Mouse (Mus musculus) cerebellum, adult (tissue): Measurements from ENCODE around the gene Supt16.

Experiments used
- ATAC-seq: cut with Nextera tagmentation; 2 replicates; pipeline ENCODE4 v1.9.2; 2017; ENCODE audit warnings: mild to moderate bottlenecking, moderate library complexity, mixed read lengths; ENCODE audit not compliant: insufficient number of reproducible peaks, low FRiP score, low TSS enrichment

Gene Supt16

DNA sequence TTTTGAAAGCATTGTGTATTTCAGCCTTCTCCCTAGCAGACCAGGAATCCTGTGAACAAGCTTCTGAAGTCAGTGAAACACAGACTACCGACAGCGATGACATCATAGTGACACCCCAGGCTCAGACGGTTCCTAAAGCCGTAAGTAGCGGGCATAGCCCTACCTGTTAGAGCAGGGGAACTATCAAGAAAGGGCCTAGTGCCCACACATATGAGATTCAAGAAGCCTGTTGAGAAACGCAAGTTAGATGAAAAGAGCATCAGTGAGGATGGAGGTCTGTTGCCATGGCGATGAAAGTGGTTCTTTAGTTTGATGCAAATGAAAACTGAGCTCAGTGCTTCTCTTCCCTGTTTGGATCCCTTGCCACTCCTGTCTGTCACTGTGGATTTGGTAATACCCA, 45.0 kb downstream of the Supt16 start:
- ATAC-seq, result no peak

DNA sequence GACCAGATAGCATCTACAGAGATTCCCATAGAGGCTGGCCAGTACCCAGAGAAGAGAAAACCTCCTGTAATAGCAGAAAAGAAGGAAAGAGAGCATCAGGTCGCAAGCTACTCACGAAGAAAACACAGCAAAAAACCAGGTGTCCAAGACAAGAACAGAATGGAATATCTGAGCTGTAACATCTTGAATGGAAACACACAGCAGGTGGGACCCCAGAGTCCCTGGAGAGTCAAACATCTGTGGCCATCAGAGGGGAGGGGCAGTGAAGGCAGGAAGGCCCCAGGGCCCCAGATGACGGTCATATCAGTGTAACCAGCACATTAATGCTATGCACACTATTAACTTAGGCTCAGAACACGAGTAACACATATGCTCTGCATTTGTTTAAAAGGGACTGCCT, 47.3 kb downstream of the Supt16 start:
- ATAC-seq, result no peak

DNA sequence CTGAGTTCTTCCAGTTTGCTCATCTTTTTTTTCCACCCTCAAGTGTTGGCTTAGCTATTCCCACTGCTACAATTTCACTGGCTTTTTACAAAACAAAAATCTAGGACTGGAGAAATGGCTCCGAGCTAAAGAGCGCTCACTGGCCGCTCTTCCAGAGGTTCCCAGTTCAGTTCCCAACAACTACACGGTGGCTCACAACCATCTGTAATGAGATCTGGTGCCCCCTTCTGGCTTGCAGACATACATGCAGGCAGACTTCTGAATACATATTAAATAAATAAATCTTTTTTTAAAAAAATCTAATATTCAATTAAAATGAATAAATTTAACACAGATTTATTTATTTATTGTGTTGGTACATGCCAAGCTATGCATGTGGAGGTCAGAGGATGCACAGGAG, 50.7 kb downstream of the Supt16 start:
- no peak for ATAC-seq

DNA sequence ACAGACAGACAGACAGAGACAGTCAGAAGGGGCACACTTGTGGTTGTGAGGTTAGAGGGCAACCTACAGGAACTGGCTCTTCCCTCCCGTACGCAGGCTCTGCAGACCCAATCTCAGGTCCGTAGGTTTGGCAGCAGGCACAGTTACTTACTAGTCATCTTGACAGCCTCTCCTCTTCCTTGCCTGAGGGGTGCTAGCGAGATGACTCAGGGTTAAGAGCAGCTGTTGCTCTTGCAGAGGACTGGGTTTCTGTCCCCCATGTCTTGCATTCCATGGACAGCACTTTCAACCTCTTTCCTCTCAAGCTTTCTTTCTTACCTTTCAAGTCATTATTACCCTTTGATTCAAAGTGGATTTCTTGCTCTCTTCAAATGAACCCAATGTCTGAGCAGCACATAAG, 53.1 kb downstream of the Supt16 start:
- ATAC-seq, result no peak

DNA sequence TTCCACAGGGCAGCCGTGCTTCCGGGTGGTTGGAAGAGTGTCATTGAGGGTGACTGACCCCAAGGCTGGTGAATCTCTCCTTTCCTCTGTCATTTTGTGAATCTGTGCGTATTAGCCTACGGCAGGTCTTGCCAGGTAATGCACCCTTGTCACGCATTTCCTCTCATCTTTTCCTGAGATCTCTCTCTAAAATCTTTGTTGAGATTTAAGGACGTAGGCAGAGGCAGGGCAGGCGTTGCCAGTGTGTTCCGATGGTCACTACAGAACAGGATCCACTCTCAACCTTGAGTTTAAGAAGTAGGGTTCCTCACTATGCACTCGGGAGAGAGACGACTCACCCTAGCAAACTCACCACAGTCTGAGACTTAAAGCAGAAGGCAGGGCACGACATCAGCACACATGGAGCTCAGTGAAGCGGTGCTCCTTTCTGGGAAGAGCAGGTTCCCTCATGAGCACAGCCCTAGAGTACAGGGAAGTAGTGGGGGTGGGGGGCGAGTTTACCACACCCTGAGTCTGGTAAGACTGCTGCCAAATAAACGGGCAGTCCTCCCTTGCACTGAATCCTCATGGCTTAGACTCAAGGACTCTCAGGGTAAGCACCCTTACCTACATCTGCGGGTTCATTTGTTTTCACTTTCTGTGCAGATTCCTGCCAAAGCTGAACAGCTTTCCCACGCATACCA, 55.6 kb downstream of the Supt16 start:
- ATAC-seq, result no peak

DNA sequence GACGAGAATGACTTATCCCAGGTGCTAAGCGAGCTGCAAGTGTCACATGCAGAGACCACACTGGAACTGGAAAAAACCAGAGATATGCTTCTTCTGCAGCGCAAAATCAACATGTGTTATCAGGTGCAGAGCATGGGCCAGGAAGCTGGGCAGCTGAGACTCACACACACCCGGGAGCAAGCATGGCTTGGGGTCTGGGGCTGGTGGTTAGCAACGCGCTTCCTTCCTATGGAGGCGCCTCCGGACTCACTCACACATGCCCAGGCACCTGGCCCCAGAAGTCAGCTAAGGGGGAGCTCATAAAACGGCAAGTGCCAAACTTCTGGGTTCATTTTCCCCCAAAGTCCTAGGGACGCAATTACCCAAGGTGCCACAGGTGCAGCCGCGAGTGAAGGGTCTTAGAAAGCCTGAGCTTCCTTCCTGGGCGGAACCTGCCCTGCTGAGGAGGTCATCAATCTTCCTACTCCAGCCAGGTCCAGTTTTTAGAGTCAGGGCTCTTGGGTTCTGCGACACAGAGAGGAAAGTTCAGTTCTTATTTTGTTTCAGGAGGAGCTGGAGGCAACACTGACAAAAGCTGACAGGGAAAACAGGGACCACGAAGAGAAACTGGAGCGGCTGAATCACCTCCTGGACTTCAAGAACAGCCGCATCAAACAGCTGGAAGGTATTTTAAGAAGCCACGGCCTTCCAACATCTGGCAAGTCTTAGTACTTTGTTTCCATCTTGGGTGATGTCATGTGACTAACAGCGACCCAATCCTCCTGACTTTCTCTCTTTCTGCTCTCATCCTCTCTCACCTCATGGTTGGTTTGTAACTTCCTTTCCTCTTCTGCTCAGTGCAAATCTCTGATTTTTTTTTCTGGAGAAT, 56.4 kb downstream of the Supt16 start:
- ATAC-seq, result no peak

DNA sequence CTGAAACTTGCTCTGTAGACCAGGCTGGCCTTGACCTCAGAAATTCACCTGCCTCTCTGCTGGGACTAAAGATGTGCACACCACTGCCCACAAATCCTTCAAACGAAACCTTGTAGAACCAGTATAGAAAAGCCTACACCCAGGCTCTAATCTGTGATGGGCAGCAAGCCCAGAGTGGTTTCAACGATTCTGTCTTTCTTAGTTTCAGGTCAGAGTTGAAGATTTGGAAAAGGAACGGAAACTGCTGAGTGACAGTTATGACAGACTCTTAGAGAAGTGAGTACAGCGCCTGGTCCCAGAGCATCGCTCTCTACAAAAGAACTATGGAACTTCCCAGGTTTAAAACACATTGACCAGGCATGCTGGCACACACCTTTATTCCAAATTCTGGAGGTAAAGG, 63.6 kb downstream of the Supt16 start:
- ATAC-seq, result no peak

DNA sequence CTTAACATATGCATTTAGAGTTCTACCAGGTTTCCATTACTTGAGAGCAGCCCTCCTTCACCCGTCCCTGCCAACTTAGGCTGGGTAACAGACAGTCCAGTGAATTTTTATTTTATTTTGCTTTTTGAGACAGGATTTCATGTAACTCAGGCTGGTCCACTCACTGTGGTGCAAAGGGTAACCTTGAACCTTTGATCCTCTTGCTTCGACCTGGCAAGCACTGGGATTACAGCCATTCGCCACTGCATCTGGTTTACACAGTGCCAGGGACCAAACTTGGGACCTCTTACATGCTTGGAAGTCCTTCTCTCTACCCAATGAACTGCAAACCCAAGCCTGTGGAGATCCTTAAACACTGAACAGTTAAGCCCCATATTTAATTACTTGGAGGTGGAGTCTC, 72.6 kb downstream of the Supt16 start:
- ATAC-seq, result no peak

DNA sequence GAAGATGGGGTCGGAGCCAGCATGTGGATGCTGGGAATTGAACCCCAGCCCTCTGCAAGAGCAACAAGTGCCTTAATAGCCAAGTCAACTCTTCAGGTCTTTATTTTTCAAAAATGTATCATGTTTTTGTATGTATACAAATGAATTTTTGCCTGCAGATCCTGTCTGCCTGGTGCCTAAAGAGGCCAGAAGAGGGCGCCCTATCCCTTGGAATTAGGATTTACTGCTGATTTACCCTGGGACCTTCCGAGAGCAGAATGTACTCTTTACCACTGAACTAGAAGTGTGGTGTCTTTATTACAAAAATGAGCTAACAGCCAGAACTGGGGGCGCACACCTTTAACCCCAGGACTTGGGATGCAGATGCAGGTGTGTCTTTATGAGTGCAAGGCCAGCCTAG, 73.3 kb downstream of the Supt16 start:
- no peak for ATAC-seq

DNA sequence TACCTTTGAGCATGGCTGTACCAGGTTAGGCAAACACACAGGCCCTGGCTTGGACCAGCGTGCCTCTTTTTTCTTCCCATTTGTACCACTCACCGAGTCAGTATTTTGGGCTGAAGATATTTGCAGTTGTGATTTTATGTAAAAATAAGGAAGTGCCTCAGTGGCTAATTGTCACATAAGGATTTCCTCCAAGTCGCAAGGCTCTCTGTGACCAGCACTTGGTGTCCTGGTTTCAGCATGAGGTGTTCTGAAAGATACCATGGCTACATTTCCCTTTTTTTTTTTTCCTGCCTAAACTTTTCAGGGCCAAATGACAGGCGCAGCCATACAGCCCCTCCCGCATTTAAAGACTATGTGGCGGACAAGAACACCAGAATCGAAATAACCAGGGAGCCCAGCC, 77.0 kb downstream of the Supt16 start:
- ATAC-seq, result no peak

DNA sequence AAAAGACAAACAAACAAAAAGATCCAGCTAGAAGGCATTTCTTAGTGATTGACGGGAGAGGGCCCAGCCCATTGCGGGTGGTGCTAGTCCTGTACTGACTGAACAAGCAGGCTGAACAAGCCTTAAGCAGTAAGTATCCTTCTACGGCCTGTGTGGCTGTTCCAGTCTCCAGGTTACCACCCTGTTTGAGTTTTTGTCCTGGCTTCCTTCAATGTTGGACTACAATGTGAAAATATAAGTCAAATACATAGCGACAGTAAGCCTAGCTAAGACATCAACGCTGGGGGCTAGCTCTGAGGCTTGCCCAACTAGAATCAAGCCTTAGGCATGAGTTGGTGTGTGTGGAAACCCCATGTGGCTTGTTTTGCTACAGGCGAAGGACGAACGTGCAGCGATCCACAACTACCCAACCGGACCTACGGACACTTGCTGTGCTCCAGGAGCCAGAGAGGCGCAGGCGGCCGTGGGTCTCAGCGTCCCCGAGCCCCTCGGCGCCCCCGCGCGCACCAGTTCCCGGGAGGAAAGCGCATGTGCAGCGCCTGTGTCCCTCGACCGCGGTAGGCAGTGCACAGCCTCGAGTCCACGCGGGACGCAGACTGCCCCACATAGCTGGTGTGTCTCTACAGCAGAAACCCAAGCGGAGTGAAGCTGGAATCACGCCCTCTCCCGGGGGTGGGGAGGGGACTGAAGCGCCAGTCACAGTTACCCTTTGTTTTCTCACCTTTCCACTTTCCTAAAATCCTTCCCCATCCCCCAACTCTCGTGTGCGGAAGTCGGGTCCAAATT, 78.2 kb downstream of the Supt16 start:
- ATAC-seq, result peak; percentile 78

DNA sequence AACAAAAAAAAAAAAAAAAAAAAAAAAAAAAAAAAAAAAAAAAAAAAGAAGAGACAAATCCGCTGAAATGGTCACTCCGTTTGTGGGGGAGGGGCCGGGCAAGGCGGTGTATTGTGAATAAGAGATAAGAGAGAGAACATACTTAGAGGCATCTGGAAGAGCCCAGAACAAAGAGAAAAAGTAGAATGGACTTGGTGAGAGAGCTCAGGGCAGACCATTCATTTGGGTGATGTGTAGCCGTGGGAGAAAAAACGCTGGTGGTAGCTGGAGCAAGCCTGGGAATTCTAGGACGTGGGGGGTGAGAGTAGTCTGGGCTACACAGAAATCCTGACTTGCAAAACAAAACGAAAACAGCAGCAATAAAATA, 78.8 kb downstream of the Supt16 start:
- ATAC-seq, result no peak

DNA sequence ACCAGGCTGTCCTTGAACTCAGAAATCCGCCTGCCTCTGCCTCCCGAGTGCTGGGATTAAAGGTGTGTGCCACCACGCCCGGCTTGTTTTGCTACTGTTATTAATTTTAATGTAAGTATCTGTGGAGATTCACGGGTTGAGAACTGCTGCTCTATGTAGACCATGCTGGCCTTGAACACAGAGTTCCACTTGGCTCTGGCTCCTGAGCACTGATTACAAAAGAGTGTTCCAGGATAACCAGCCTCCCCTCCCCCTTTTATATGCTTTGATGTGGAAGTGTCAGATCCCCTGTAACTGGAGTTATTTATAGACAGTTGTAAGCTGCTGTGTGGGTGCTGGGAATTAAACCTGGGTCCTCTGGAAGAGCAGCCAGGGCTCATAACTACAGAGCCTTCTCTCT, 80.0 kb downstream of the Supt16 start:
- ATAC-seq, result no peak

DNA sequence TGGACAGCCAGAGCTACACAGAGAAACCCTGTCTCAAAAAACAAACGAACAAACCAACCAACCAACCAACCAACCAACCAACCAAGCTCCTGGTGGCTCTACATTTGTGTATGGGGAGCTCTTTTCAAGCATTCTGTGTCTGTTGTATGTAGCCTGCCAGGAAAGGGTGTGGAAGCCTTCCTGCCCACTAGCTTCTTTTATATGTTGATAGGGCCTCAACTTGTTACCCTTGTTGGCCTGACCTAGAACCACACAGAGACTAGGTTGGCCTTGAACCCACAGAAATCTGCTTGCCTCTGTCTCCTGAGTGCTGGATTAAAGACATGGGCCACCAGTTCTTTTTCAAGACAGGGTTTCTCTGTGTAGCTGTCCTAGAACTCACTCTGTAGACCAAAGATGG, 83.1 kb downstream of the Supt16 start:
- ATAC-seq, result no peak
